Mouse (Mus musculus) spleen, adult 2 months (tissue): ENCODE measurements at regions not wholly inside any gene's neighbourhood (a gene's known extent, or its start where the extent isn't known, plus 50 kb on each side); places are given as distances from the start of the nearest gene placed in this dataset.

Experiments used
- CTCF ChIP-seq: fragments of 200-500 bp; IDR thresholded peaks from 2 replicates; pipeline ENCODE4 v1.5.1; 2011; ENCODE audit warnings: mild to moderate bottlenecking, inconsistent platforms; ENCODE audit not compliant: insufficient read depth, insufficient read length, insufficient replicate concordance; ENCODE audit errors: extremely low read depth
- POLR2A ChIP-seq: fragments of 200-500 bp; IDR thresholded peaks from 2 replicates; pipeline ENCODE4 v1.6.1; 2011; ENCODE audit warnings: low read depth, low read length, inconsistent platforms

DNA sequence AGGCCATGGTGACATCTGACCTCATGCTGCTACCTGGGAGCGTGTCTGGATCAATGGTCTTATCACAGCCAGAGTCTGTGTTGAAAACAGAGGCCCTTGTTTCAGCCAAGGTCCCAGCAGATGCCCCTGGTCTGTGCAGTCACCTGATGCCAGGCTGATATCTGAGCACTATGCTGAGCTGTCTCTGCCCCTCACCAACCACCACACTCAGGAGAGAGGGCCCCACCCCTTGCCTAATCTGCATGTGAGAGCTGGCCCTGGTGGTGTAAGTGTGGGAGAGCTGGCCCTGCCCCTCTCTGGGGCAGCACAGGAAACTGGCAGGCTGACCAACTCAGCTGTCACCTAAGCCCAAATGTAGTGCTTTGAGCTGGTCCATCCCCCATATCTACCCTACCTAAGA is 210.5 kb upstream of the A1bg start:
- TF ChIP-seq CTCF (no peak), POLR2A (no peak)
